Mouse (Mus musculus): Measurements from ENCODE around the gene Slc2a8. TPM values are rescaled to one million over a fixed set of nuclear protein-coding genes. Genes with fewer than 3 reads are reported as not detected.
"Not testable (repeated sequence)": the region's sequence is repeated elsewhere in the genome, so short reads cannot be mapped to it uniquely, and the experiment has no call there.

The Slc2a8 gene
- polyA plus RNA-seq (2015; fragmentation: Nextera tagmentation; extraction: Ambion mirVana), result 23.2 and 26.0 TPM in 2 replicates

- under 1% methylated on average over 44 of the region's 50 CpGs for WGBS
- Histone ChIP-seq H3K27ac (ENCODE audit: low read depth, low read length) (peak within 1 kb of the TSS; percentile 79), H3K4me2 (ENCODE audit: low read length) (peak within 1 kb of the TSS; percentile 97), H3K4me3 (ENCODE audit: low read length) (peak within 1 kb of the TSS; percentile 67), H3K27me3 (replicated peaks; ENCODE audit: control insufficient read depth, insufficient read depth, low read length) (no peaks in the 10 kb centered on the region), H3K36me3 (ENCODE audit: control insufficient read depth, insufficient read depth, low read length) (no peaks in the 10 kb centered on the region), H3K4me1 (ENCODE audit: control insufficient read depth, insufficient read depth, low read depth, low read length) (peaks cover 16% of the 10 kb centered on the region), H3K9me3 (ENCODE audit: control insufficient read depth, low read length) (no peaks in the 10 kb centered on the region), H3K9ac (ENCODE audit: low read depth, low read length) (peak within 1 kb of the TSS; percentile 74)
- peak; percentile 98 for ATAC-seq
These were observed at the start of gene Slc2a8 for GRCm38 (mm10) chr2:32981725-32982271. Slc2a8 (minus strand) TSS chr2:32982083.

DNA sequence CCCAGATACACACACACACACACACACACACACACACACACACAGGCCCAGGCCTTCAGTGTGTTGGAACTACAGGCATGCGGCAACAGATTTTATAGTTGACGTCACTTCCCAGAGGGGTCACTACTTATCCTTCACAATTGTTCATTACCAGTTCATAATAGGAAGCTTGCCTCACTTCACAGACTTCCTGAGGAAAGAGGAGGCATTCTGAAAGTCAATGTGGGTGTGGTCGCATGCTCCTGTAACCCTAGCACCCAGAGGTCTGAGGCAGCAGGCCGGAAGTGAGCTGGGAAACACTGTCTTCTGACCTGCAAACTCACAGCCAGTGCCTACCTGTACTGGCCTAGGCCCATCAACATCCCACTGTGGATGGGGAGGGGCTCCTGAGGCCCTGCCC, 43.2 kb upstream of the Slc2a8 start:
- peak; percentile 32; the same call in 1 of the 2 replicates for ATAC-seq
- no peaks in the 10 kb centered on the region for H3K4me1 ChIP-seq (ENCODE audit: control insufficient read depth, insufficient read depth, low read depth, low read length)
- no peak overlapping the region for H3K4me2 ChIP-seq (ENCODE audit: low read length)
- no peak overlapping the region for H3K4me3 ChIP-seq (ENCODE audit: low read length)
- peaks cover 7% of the 10 kb centered on the region for H3K36me3 ChIP-seq (ENCODE audit: control insufficient read depth, insufficient read depth, low read length)
- WGBS, result 79% methylated on average over 4 of the region's 4 CpGs
- no peak overlapping the region for H3K27ac ChIP-seq (ENCODE audit: low read depth, low read length)
- no peaks in the 10 kb centered on the region for H3K27me3 ChIP-seq (replicated peaks; ENCODE audit: control insufficient read depth, insufficient read depth, low read length)
- no peaks in the 10 kb centered on the region for H3K9me3 ChIP-seq (ENCODE audit: control insufficient read depth, low read length)
- H3K9ac ChIP-seq (ENCODE audit: low read depth, low read length), result no peak overlapping the region

GRCm38 (mm10) chr2:33024564-33024963, 42.7 kb upstream of the Slc2a8 start:
- Histone ChIP-seq H3K9ac (ENCODE audit: low read depth, low read length) (no peak overlapping the region), H3K27me3 (replicated peaks; ENCODE audit: control insufficient read depth, insufficient read depth, low read length) (no peaks in the 10 kb centered on the region), H3K9me3 (ENCODE audit: control insufficient read depth, low read length) (no peaks in the 10 kb centered on the region), H3K4me2 (ENCODE audit: low read length) (no peak overlapping the region), H3K27ac (ENCODE audit: low read depth, low read length) (no peak overlapping the region), H3K4me1 (ENCODE audit: control insufficient read depth, insufficient read depth, low read depth, low read length) (no peaks in the 10 kb centered on the region), H3K36me3 (ENCODE audit: control insufficient read depth, insufficient read depth, low read length) (peaks cover 7% of the 10 kb centered on the region), H3K4me3 (ENCODE audit: low read length) (no peak overlapping the region)
- WGBS, result 64% methylated on average over 10 of the region's 10 CpGs
- peak; percentile 63 for ATAC-seq

DNA sequence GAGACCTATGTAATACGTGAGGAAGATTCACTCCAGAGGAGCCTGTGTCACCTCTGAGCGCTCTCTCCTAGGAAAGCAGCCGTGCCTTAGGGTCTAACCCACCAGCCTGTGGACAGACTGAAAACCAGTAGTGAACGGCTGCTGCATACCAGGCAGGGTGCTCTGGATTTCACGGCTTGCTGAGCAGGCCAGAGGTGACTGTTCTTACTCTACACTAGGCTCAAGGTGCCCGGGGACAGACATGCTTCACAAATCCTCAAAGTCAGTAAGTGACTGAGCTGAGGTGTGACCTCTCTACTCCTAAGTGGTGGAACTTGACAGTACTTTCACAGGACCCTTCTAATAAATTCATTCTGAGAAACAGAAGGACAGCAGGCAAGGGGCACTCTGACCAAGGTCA, 41.0 kb upstream of the Slc2a8 start:
- Histone ChIP-seq H3K4me2 (ENCODE audit: low read length) (no peak overlapping the region), H3K9me3 (ENCODE audit: control insufficient read depth, low read length) (no peaks in the 10 kb centered on the region), H3K4me3 (ENCODE audit: low read length) (no peak overlapping the region), H3K36me3 (ENCODE audit: control insufficient read depth, insufficient read depth, low read length) (peaks cover 7% of the 10 kb centered on the region), H3K9ac (ENCODE audit: low read depth, low read length) (no peak overlapping the region), H3K4me1 (ENCODE audit: control insufficient read depth, insufficient read depth, low read depth, low read length) (no peaks in the 10 kb centered on the region), H3K27ac (ENCODE audit: low read depth, low read length) (no peak overlapping the region), H3K27me3 (replicated peaks; ENCODE audit: control insufficient read depth, insufficient read depth, low read length) (no peaks in the 10 kb centered on the region)
- 77% methylated on average over 6 of the region's 6 CpGs for WGBS
- ATAC-seq, result no peak

DNA sequence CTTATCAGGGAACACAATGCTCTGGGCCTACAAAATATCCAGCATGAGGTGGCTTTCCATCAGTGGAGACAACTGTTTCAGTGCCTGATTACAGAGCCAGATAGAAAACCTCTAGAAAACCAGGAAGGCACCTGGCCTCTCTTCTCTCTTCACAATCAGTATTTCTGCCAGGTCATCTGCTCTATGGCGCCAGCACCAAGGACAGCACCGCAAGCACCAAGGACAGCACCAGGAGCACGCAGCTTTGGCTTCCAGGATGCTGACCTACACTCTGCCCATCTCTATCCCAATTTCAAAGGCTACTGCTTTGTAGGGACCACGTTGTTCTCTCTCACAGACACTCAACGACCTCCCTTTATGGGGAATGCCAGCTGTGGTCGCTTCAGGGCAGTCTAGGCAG, 36.1 kb upstream of the Slc2a8 start:
- no peaks in the 10 kb centered on the region for H3K27me3 ChIP-seq (replicated peaks; ENCODE audit: control insufficient read depth, insufficient read depth, low read length)
- H3K9me3 ChIP-seq (ENCODE audit: control insufficient read depth, low read length), result no peaks in the 10 kb centered on the region
- H3K4me1 ChIP-seq (ENCODE audit: control insufficient read depth, insufficient read depth, low read depth, low read length), result no peaks in the 10 kb centered on the region
- no peak overlapping the region for H3K4me2 ChIP-seq (ENCODE audit: low read length)
- ATAC-seq, result no peak
- no peak overlapping the region for H3K27ac ChIP-seq (ENCODE audit: low read depth, low read length)
- peaks cover 2% of the 10 kb centered on the region; the same call in 1 of the 2 replicates for H3K36me3 ChIP-seq (ENCODE audit: control insufficient read depth, insufficient read depth, low read length)
- no peak overlapping the region for H3K9ac ChIP-seq (ENCODE audit: low read depth, low read length)
- H3K4me3 ChIP-seq (ENCODE audit: low read length), result no peak overlapping the region
- WGBS, result 13% methylated on average over 6 of the region's 6 CpGs

- ATAC-seq, result no peak
- H3K9ac ChIP-seq (ENCODE audit: low read depth, low read length), result no peak overlapping the region
- 78% methylated on average over 2 of the region's 2 CpGs for WGBS
- H3K9me3 ChIP-seq (ENCODE audit: control insufficient read depth, low read length), result no peaks in the 10 kb centered on the region
- H3K27ac ChIP-seq (ENCODE audit: low read depth, low read length), result no peak overlapping the region
- no peaks in the 10 kb centered on the region for H3K4me1 ChIP-seq (ENCODE audit: control insufficient read depth, insufficient read depth, low read depth, low read length)
- H3K27me3 ChIP-seq (replicated peaks; ENCODE audit: control insufficient read depth, insufficient read depth, low read length), result no peaks in the 10 kb centered on the region
- H3K4me3 ChIP-seq (ENCODE audit: low read length), result no peak overlapping the region
- no peak overlapping the region for H3K4me2 ChIP-seq (ENCODE audit: low read length)
- H3K36me3 ChIP-seq (ENCODE audit: control insufficient read depth, insufficient read depth, low read length), result peaks cover 2% of the 10 kb centered on the region; the same call in 1 of the 2 replicates
These were observed 35.3 kb upstream of the Slc2a8 start for GRCm38 (mm10) chr2:33017191-33017590.

- ATAC-seq, result peak; percentile 45; the same call in 1 of the 2 replicates
- no peak overlapping the region for H3K4me2 ChIP-seq (ENCODE audit: low read length)
- H3K9ac ChIP-seq (ENCODE audit: low read depth, low read length), result no peak overlapping the region
- H3K27ac ChIP-seq (ENCODE audit: low read depth, low read length), result no peak overlapping the region
- peaks cover 5% of the 10 kb centered on the region; the same call in 1 of the 2 replicates for H3K36me3 ChIP-seq (ENCODE audit: control insufficient read depth, insufficient read depth, low read length)
- no peaks in the 10 kb centered on the region for H3K9me3 ChIP-seq (ENCODE audit: control insufficient read depth, low read length)
- no peaks in the 10 kb centered on the region for H3K27me3 ChIP-seq (replicated peaks; ENCODE audit: control insufficient read depth, insufficient read depth, low read length)
- 50% methylated on average over 5 of the region's 5 CpGs for WGBS
- no peaks in the 10 kb centered on the region for H3K4me1 ChIP-seq (ENCODE audit: control insufficient read depth, insufficient read depth, low read depth, low read length)
- no peak overlapping the region for H3K4me3 ChIP-seq (ENCODE audit: low read length)
These were observed 33.0 kb upstream of the Slc2a8 start for GRCm38 (mm10) chr2:33014877-33015276.

GRCm38 (mm10) chr2:33009055-33009454, 27.2 kb upstream of the Slc2a8 start:
- not testable (repeated sequence) for H3K27ac ChIP-seq (ENCODE audit: low read depth, low read length); H3K4me1 ChIP-seq (ENCODE audit: control insufficient read depth, insufficient read depth, low read depth, low read length); H3K4me3 ChIP-seq (ENCODE audit: low read length); H3K4me2 ChIP-seq (ENCODE audit: low read length); ATAC-seq; H3K9me3 ChIP-seq (ENCODE audit: control insufficient read depth, low read length); H3K9ac ChIP-seq (ENCODE audit: low read depth, low read length); H3K27me3 ChIP-seq (replicated peaks; ENCODE audit: control insufficient read depth, insufficient read depth, low read length)
- peaks cover 13% of the 10 kb centered on the region for H3K36me3 ChIP-seq (ENCODE audit: control insufficient read depth, insufficient read depth, low read length)
- 91% methylated on average over 4 of the region's 4 CpGs for WGBS

GRCm38 (mm10) chr2:33005041-33005440, 23.2 kb upstream of the Slc2a8 start:
- 59% methylated on average over 5 of the region's 5 CpGs for WGBS
- H3K36me3 ChIP-seq (ENCODE audit: control insufficient read depth, insufficient read depth, low read length), result peaks cover 22% of the 10 kb centered on the region

More at GRCm38 (mm10) chr2:33005041-33005440, 23.2 kb upstream of the Slc2a8 start:
- no peak overlapping the region for H3K4me3 ChIP-seq (ENCODE audit: low read length)
- H3K27me3 ChIP-seq (replicated peaks; ENCODE audit: control insufficient read depth, insufficient read depth, low read length), result no peaks in the 10 kb centered on the region; the same call in 1 of the 2 replicates
- no peak for ATAC-seq
- H3K4me2 ChIP-seq (ENCODE audit: low read length), result no peak overlapping the region
- no peak overlapping the region for H3K9ac ChIP-seq (ENCODE audit: low read depth, low read length)
- H3K9me3 ChIP-seq (ENCODE audit: control insufficient read depth, low read length), result no peaks in the 10 kb centered on the region
- no peaks in the 10 kb centered on the region for H3K4me1 ChIP-seq (ENCODE audit: control insufficient read depth, insufficient read depth, low read depth, low read length)
- no peak overlapping the region for H3K27ac ChIP-seq (ENCODE audit: low read depth, low read length)
